Mouse (Mus musculus) liver, postnatal 0 days (tissue): ENCODE results near the gene 2010111I01Rik. TPM values are rescaled to one million over a fixed set of nuclear protein-coding genes. Genes with fewer than 3 reads are reported as not detected.

Source experiments
- ATAC-seq: fragments of 200-750 bp; cut with Nextera tagmentation; 2 replicates; pipeline ENCODE4 v1.8.0; 2017; ENCODE audit warnings: mild to moderate bottlenecking, moderate library complexity
- DNase-seq: peaks from one replicate; pipeline ENCODE4 v3.0.0-alpha.2; 2016
- H3K27ac ChIP-seq: fragments of 300-500 bp; sonication (generic); 2 replicates; pipeline ENCODE4 v1.5.1; 2014; ENCODE audit warnings: antibody characterized with exemption, moderate library complexity, mild to moderate bottlenecking, low read depth
- H3K27me3 ChIP-seq: fragments of 300-500 bp; sonication (generic); 2 replicates; pipeline ENCODE4 v1.6.1; 2014; ENCODE audit warnings: low read length, control low read depth, mixed read lengths; ENCODE audit not compliant: insufficient read depth
- H3K36me3 ChIP-seq: fragments of 300-500 bp; sonication (generic); replicated peaks from 2 replicates; pipeline ENCODE4 v1.6.1; 2014; ENCODE audit warnings: mild to moderate bottlenecking, control low read depth, low read length, moderate library complexity, mixed read lengths; ENCODE audit not compliant: insufficient read depth
- H3K4me1 ChIP-seq: fragments of 300-500 bp; sonication (generic); 2 replicates; pipeline ENCODE4 v1.6.1; 2014; ENCODE audit warnings: antibody characterized with exemption, mild to moderate bottlenecking, control low read depth; ENCODE audit not compliant: insufficient read depth
- H3K4me2 ChIP-seq: fragments of 300-500 bp; sonication (generic); 2 replicates; pipeline ENCODE4 v1.6.1; 2014; ENCODE audit warnings: low read depth, mild to moderate bottlenecking, low read length, moderate library complexity, mixed read lengths
- H3K4me3 ChIP-seq: fragments of 300-500 bp; sonication (generic); 2 replicates; pipeline ENCODE4 v1.5.1; 2014; ENCODE audit warnings: low read depth, low read length
- H3K9ac ChIP-seq: fragments of 300-500 bp; sonication (generic); replicated peaks from 2 replicates; pipeline ENCODE4 v1.6.1; 2014; ENCODE audit warnings: mild to moderate bottlenecking, moderate library complexity
- H3K9me3 ChIP-seq: fragments of 300-500 bp; sonication (generic); 2 replicates; pipeline ENCODE4 v1.6.1; 2016; ENCODE audit warnings: mild to moderate bottlenecking, control low read depth, low read length, mixed read lengths
- CTCF ChIP-seq: sonication (generic); IDR thresholded peaks from 2 replicates; pipeline ENCODE4 v1.5.1; 2016; ENCODE audit warnings: antibody characterized with exemption, low read depth
- EP300 ChIP-seq: IDR thresholded peaks from 2 replicates; pipeline ENCODE4 v1.6.1; 2016; ENCODE audit warnings: antibody characterized with exemption, low read depth, mild to moderate bottlenecking
- WGBS: fragments of 180-500 bp; shearing (Covaris S2); extraction: QIAGEN DNeasy Blood & Tissue Kit; methylation state at CpG from one replicate; pipeline ENCODE4 v1.1.7; 2014; ENCODE audit not compliant: insufficient replicate concordance; 5-methylcytosine and 5-hydroxymethylcytosine counted together
- polyA plus RNA-seq: library from polyadenylated mRNA; unstranded; fragments of >200 nt; fragmentation: Nextera tagmentation; extraction: Ambion mirVana; gene quantifications from 2 replicates; pipeline ENCODE4 v1.2.1, GENCODE M21; 2015

2010111I01Rik gene
- polyA plus RNA-seq, 1 experiment from 2014 or later: 22.9 TPM

GRCm38 (mm10) chr13:63315777-63316176 is 351.1 kb downstream of the 2010111I01Rik start:
- DNase-seq (no peak), ATAC-seq (no peak)
- no peaks in the 10 kb centered on the region for H3K27me3 ChIP-seq
- H3K36me3 ChIP-seq: no peaks in the 10 kb centered on the region
- no peak overlapping the region for H3K4me2 ChIP-seq
- H3K4me1 ChIP-seq: peaks cover 15% of the 10 kb centered on the region
- H3K27ac ChIP-seq: no peak overlapping the region
- no peaks in the 10 kb centered on the region for H3K9me3 ChIP-seq
- 75% methylated on average over 6 of the region's 6 CpGs for WGBS
- H3K9ac ChIP-seq: no peak overlapping the region
- no peak overlapping the region for H3K4me3 ChIP-seq
- TF ChIP-seq EP300: no peak
- no peak for TF ChIP-seq CTCF

GRCm38 (mm10) chr13:63316407-63316806 is 351.7 kb downstream of the 2010111I01Rik start:
- WGBS: 79% methylated on average over 5 of the region's 5 CpGs
- Histone ChIP-seq H3K4me2 (no peak overlapping the region), H3K9me3 (no peaks in the 10 kb centered on the region), H3K27me3 (no peaks in the 10 kb centered on the region), H3K36me3 (no peaks in the 10 kb centered on the region), H3K27ac (no peak overlapping the region), H3K9ac (no peak overlapping the region), H3K4me3 (no peak overlapping the region), H3K4me1 (peaks cover 15% of the 10 kb centered on the region)
- ATAC-seq (no peak), DNase-seq (no peak)
- no peak for TF ChIP-seq CTCF
- TF ChIP-seq EP300: no peak

GRCm38 (mm10) chr13:63317681-63318104 is 353.0 kb downstream of the 2010111I01Rik start:
- no peak overlapping the region for H3K9ac ChIP-seq
- no peak overlapping the region for H3K27ac ChIP-seq
- 64% methylated on average over 7 of the region's 7 CpGs for WGBS
- no peak for ATAC-seq
- H3K27me3 ChIP-seq: no peaks in the 10 kb centered on the region
- H3K4me2 ChIP-seq: no peak overlapping the region
- H3K36me3 ChIP-seq: no peaks in the 10 kb centered on the region
- H3K9me3 ChIP-seq: no peaks in the 10 kb centered on the region
- no peak for DNase-seq
- peaks cover 18% of the 10 kb centered on the region for H3K4me1 ChIP-seq
- TF ChIP-seq EP300: no peak
- no peak for TF ChIP-seq CTCF
- no peak overlapping the region for H3K4me3 ChIP-seq

- ATAC-seq (no peak), DNase-seq (no peak)
- no peak overlapping the region for H3K9ac ChIP-seq
- H3K36me3 ChIP-seq: no peaks in the 10 kb centered on the region
- peaks cover 16% of the 10 kb centered on the region for H3K4me1 ChIP-seq
- no peaks in the 10 kb centered on the region for H3K27me3 ChIP-seq
- no peak overlapping the region for H3K4me3 ChIP-seq
- no peak for TF ChIP-seq EP300
- TF ChIP-seq CTCF: no peak
- no peaks in the 10 kb centered on the region for H3K9me3 ChIP-seq
- WGBS: 92% methylated on average over 7 of the region's 7 CpGs
- H3K27ac ChIP-seq: no peak overlapping the region
- no peak overlapping the region for H3K4me2 ChIP-seq
Measured at GRCm38 (mm10) chr13:63319814-63320213, 355.1 kb downstream of the 2010111I01Rik start.

GRCm38 (mm10) chr13:63321689-63322088 is 357.0 kb downstream of the 2010111I01Rik start:
- peaks cover 23% of the 10 kb centered on the region for H3K4me1 ChIP-seq
- TF ChIP-seq EP300 (no peak), CTCF (0 out of 2 replicates have a peak, but pooled peaks have one; percentile 6)
- no peak overlapping the region for H3K9ac ChIP-seq
- H3K27me3 ChIP-seq: no peaks in the 10 kb centered on the region
- no peak overlapping the region for H3K4me3 ChIP-seq
- no peak overlapping the region for H3K4me2 ChIP-seq
- H3K9me3 ChIP-seq: no peaks in the 10 kb centered on the region
- 69% methylated on average over 5 of the region's 5 CpGs for WGBS
- DNase-seq (no peak), ATAC-seq (no peak)
- no peaks in the 10 kb centered on the region for H3K36me3 ChIP-seq
- no peak overlapping the region for H3K27ac ChIP-seq

GRCm38 (mm10) chr13:63322756-63323155 is 358.1 kb downstream of the 2010111I01Rik start:
- H3K27me3 ChIP-seq: no peaks in the 10 kb centered on the region
- H3K4me2 ChIP-seq: no peak overlapping the region
- H3K27ac ChIP-seq: no peak overlapping the region
- no peak overlapping the region for H3K4me3 ChIP-seq
- H3K36me3 ChIP-seq: no peaks in the 10 kb centered on the region
- TF ChIP-seq CTCF (no peak), EP300 (no peak)
- no peak overlapping the region for H3K9ac ChIP-seq
- no peak for ATAC-seq
- 79% methylated on average over 6 of the region's 6 CpGs for WGBS
- DNase-seq: no peak
- H3K4me1 ChIP-seq: peaks cover 23% of the 10 kb centered on the region
- H3K9me3 ChIP-seq: no peaks in the 10 kb centered on the region
